Mouse (Mus musculus) liver, embryonic 16.5 days (tissue): ENCODE measurements at regions not wholly inside any gene's neighbourhood (a gene's known extent, or its start where the extent isn't known, plus 50 kb on each side); places are given as distances from the start of the nearest gene placed in this dataset.

Experiments used
- ATAC-seq: fragments of 200-750 bp; cut with Nextera tagmentation; 2 replicates; pipeline ENCODE4 v1.8.0; 2017; ENCODE audit warnings: low read depth, mild to moderate bottlenecking, moderate number of reproducible peaks, moderate library complexity
- H3K27ac ChIP-seq: fragments of 300-500 bp; sonication (generic); 2 replicates; pipeline ENCODE4 v1.5.1; 2014; ENCODE audit warnings: mild to moderate bottlenecking, low read length
- H3K27me3 ChIP-seq: fragments of 300-500 bp; sonication (generic); 2 replicates; pipeline ENCODE4 v1.6.1; 2014; ENCODE audit warnings: low read depth, low read length, mixed read lengths; ENCODE audit not compliant: control insufficient read depth, insufficient read depth
- H3K36me3 ChIP-seq: fragments of 300-500 bp; sonication (generic); 2 replicates; pipeline ENCODE4 v1.6.1; 2014; ENCODE audit warnings: mild to moderate bottlenecking; ENCODE audit not compliant: control insufficient read depth, insufficient read depth
- H3K4me1 ChIP-seq: fragments of 300-500 bp; sonication (generic); 2 replicates; pipeline ENCODE4 v1.6.1; 2014; ENCODE audit warnings: low read depth, low read length, mixed read lengths; ENCODE audit not compliant: control insufficient read depth
- H3K4me2 ChIP-seq: fragments of 300-500 bp; sonication (generic); 2 replicates; pipeline ENCODE4 v1.6.1; 2014; ENCODE audit warnings: low read depth, low read length, mixed read lengths
- H3K4me3 ChIP-seq: fragments of 300-500 bp; sonication (generic); 2 replicates; pipeline ENCODE4 v1.5.1; 2014; ENCODE audit warnings: low read depth, mild to moderate bottlenecking, low read length
- H3K9ac ChIP-seq: fragments of 300-500 bp; sonication (generic); 2 replicates; pipeline ENCODE4 v1.6.1; 2014; ENCODE audit warnings: low read depth, low read length
- H3K9me3 ChIP-seq: fragments of 300-500 bp; sonication (generic); replicated peaks from 2 replicates; pipeline ENCODE4 v1.6.1; 2016; ENCODE audit warnings: low read length; ENCODE audit not compliant: control insufficient read depth
- WGBS: fragments of 180-500 bp; shearing (Covaris S2); extraction: QIAGEN DNeasy Blood & Tissue Kit; methylation state at CpG from one replicate; pipeline ENCODE4 v1.1.7; 2014; ENCODE audit not compliant: insufficient replicate concordance; 5-methylcytosine and 5-hydroxymethylcytosine counted together

DNA sequence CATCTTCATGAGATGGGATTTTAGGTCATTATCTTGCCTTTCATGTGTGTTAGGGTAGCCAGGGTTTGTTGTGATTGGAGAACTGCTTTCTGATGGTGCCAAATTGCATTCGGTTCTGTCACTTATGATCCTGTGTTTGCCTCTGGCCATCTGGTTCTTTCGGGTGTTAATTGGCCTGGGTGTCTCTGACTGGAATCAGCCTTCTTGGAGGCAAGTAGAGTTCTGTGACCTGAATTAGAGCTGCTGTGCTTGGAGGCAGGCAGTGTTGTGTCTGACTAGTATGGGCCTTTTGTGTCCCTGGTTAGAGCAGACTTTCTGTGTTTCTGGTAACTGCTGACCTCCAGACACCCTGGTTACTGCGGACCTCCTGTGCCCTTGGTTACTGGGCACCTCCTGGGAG is 434.1 kb upstream of the Itga1 start:
- WGBS: 52% methylated on average over 3 of the region's 3 CpGs
- no peaks in the 10 kb centered on the region for H3K36me3 ChIP-seq
- no peak for ATAC-seq
- no peaks in the 10 kb centered on the region for H3K27me3 ChIP-seq
- H3K9me3 ChIP-seq: no peaks in the 10 kb centered on the region
- H3K9ac ChIP-seq: no peak overlapping the region
- no peak overlapping the region for H3K27ac ChIP-seq
- H3K4me1 ChIP-seq: no peaks in the 10 kb centered on the region
- no peak overlapping the region for H3K4me2 ChIP-seq
- H3K4me3 ChIP-seq: no peak overlapping the region

DNA sequence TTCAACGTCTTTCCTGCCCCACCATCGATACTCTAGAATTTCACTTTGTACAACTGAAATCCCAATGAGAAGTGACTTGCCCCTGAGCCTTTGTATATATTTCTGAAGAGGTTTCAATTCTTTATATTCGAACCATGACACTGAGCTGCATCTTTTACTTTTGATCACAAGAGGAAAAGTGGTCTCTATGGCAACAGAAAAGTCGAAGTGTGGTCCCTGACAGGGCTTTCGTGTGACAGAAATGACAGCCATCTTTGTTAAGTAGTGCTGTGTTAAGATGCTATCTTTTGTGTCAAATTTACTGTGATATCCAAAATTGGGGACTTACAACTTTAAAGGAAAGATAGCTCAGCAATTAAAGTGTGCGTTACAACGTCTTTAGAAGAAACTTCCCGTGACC is 412.1 kb upstream of the Itga1 start:
- Histone ChIP-seq H3K4me2 (no peak overlapping the region), H3K4me1 (no peaks in the 10 kb centered on the region), H3K9me3 (no peaks in the 10 kb centered on the region), H3K4me3 (no peak overlapping the region), H3K36me3 (no peaks in the 10 kb centered on the region), H3K27ac (no peak overlapping the region), H3K27me3 (no peaks in the 10 kb centered on the region), H3K9ac (no peak overlapping the region)
- no peak for ATAC-seq
- WGBS: 66% methylated on average over 8 of the region's 8 CpGs

DNA sequence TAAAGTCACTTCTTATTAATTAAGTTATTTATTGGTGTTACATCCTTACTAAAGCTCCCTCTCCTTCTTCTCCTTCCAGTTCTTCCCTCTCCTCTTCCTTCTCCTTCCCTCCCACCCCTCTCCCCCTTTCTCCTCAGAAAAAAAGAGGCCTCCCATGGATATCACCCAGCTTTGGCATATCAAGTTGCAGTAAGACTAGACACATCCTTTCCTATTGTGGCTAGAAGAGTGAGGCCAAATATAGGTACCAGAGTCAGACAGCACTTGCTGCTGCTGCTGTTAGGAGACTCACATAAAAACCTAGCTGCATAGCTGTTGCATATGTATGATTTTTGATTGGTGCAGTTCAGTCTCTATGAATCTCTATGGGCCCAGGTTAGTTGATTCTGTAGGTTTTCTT is 410.4 kb upstream of the Itga1 start:
- Histone ChIP-seq H3K9ac (no peak overlapping the region), H3K9me3 (no peaks in the 10 kb centered on the region), H3K27ac (no peak overlapping the region), H3K4me1 (no peaks in the 10 kb centered on the region), H3K4me3 (no peak overlapping the region), H3K4me2 (no peak overlapping the region), H3K36me3 (no peaks in the 10 kb centered on the region), H3K27me3 (no peaks in the 10 kb centered on the region)
- no peak for ATAC-seq

DNA sequence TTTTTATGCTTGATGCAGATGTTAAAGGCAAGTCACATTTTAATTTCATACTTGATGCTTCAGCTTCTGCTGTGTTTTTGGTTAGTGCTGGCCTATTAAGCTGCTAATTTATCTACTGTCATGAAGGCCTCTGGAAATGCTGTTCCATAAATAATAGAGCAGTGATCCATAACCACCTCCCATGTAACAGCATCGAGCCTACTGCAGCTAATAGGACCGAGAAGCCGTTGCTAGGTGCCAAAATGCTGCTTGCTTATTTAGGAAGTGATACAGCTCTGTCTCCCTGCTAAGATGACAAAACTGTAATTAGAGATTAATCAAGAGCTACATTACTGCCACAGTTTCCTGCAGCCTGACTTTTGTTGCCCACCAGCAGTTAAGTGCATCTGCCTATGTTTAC is 406.9 kb upstream of the Itga1 start:
- no peak for ATAC-seq
- Histone ChIP-seq H3K27ac (no peak overlapping the region), H3K4me3 (no peak overlapping the region), H3K9ac (no peak overlapping the region), H3K4me2 (no peak overlapping the region), H3K9me3 (no peaks in the 10 kb centered on the region), H3K36me3 (no peaks in the 10 kb centered on the region), H3K27me3 (no peaks in the 10 kb centered on the region), H3K4me1 (no peaks in the 10 kb centered on the region)
- 57% methylated on average over 3 of the region's 3 CpGs for WGBS

DNA sequence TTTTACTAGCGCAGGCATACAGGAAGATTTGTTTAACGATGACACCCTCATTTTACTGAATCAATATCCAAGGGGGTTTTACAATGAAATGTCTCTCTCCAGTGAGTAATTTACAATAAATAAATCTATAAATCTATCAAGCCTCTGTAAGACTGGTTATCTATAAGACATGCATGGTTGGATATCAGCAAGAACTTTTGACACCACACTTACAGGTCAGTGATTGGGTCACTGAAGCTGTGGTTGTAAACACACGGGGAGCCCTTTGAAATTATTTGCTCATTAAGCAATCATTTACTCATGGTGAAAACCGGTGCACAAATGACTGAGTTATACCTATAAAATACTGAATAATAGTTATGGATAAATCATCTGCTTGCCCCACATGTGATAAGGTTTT is 392.6 kb upstream of the Itga1 start:
- Histone ChIP-seq H3K27ac (no peak overlapping the region), H3K36me3 (no peaks in the 10 kb centered on the region), H3K4me2 (no peak overlapping the region), H3K4me1 (no peaks in the 10 kb centered on the region), H3K4me3 (no peak overlapping the region), H3K9ac (no peak overlapping the region), H3K27me3 (no peaks in the 10 kb centered on the region), H3K9me3 (no peaks in the 10 kb centered on the region)
- 56% methylated on average over 4 of the region's 4 CpGs for WGBS
- no peak for ATAC-seq

DNA sequence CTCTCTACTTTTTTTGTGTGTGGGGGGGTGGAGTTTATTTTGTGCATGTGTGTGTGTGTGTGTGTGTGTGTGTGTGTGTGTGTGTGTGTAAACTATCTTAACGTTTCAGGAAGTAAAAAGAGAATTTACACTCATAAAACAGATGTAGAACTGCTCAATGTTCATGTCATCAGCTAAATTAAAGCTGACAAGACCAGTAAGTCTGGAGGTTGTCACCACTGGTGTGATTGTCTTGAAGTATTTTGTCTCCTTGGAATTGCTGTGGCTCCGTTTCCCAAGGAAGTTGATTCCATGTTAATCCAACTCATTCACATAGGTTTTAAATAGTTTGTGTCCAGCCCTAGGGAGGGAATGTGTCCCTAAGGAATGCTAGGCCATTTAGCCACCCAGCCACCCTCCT is 374.1 kb upstream of the Itga1 start:
- 33% methylated on average over 2 of the region's 2 CpGs for WGBS
- no peak overlapping the region for H3K9ac ChIP-seq
- H3K36me3 ChIP-seq: no peaks in the 10 kb centered on the region
- no peaks in the 10 kb centered on the region for H3K4me1 ChIP-seq
- no peak overlapping the region for H3K4me2 ChIP-seq
- no peak overlapping the region for H3K4me3 ChIP-seq
- H3K27ac ChIP-seq: no peak overlapping the region
- H3K9me3 ChIP-seq: no peaks in the 10 kb centered on the region
- ATAC-seq: no peak
- H3K27me3 ChIP-seq: no peaks in the 10 kb centered on the region

DNA sequence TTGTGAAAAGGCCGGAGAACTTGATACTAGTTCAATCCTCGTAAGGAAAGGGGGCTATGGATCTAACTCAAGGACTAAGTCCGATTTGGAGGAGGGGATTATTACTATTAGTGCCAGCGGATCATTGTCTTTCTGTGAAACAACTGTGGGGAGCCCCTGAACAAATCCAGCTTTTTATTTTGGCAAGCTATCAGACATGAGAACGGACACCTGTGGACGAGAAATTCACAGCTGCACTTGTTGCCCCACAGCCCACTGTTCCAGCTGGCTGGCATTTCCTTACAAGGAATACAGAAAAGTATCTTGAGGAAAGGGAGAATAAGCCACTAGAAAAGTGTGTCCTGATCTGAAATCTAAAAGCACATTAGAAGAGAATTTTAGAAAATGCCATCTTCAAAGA is 363.9 kb upstream of the Itga1 start:
- 52% methylated on average over 6 of the region's 6 CpGs for WGBS
- H3K27ac ChIP-seq: no peak overlapping the region
- no peaks in the 10 kb centered on the region for H3K4me1 ChIP-seq
- no peaks in the 10 kb centered on the region for H3K36me3 ChIP-seq
- H3K4me2 ChIP-seq: no peak overlapping the region
- no peaks in the 10 kb centered on the region for H3K9me3 ChIP-seq
- no peak overlapping the region for H3K4me3 ChIP-seq
- H3K9ac ChIP-seq: no peak overlapping the region
- no peak for ATAC-seq
- no peaks in the 10 kb centered on the region for H3K27me3 ChIP-seq

DNA sequence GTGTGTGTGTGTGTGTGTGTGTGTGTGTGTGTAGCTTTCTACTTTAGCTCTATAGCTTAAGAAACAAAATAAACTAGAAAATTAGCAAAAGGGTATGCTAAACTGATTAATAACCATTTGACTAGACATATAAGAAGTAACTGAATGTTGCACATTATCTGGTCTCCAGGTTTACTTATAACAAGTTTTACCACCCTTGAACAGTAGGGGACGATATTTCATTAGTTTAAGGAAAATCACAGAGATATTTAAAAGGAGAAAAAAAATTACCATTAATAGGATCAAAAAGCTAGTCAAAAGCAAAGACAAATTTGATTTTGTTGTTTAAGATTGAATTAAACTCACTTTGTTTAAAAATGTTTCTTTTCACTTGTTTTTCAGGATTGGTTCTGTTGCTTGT is 349.5 kb upstream of the Itga1 start:
- Histone ChIP-seq H3K4me3 (no peak overlapping the region), H3K27ac (no peak overlapping the region), H3K27me3 (no peaks in the 10 kb centered on the region), H3K36me3 (no peaks in the 10 kb centered on the region), H3K4me1 (no peaks in the 10 kb centered on the region), H3K4me2 (no peak overlapping the region), H3K9me3 (no peaks in the 10 kb centered on the region), H3K9ac (no peak overlapping the region)
- 4% methylated on average over 1 of the region's 1 CpGs for WGBS
- no peak for ATAC-seq

DNA sequence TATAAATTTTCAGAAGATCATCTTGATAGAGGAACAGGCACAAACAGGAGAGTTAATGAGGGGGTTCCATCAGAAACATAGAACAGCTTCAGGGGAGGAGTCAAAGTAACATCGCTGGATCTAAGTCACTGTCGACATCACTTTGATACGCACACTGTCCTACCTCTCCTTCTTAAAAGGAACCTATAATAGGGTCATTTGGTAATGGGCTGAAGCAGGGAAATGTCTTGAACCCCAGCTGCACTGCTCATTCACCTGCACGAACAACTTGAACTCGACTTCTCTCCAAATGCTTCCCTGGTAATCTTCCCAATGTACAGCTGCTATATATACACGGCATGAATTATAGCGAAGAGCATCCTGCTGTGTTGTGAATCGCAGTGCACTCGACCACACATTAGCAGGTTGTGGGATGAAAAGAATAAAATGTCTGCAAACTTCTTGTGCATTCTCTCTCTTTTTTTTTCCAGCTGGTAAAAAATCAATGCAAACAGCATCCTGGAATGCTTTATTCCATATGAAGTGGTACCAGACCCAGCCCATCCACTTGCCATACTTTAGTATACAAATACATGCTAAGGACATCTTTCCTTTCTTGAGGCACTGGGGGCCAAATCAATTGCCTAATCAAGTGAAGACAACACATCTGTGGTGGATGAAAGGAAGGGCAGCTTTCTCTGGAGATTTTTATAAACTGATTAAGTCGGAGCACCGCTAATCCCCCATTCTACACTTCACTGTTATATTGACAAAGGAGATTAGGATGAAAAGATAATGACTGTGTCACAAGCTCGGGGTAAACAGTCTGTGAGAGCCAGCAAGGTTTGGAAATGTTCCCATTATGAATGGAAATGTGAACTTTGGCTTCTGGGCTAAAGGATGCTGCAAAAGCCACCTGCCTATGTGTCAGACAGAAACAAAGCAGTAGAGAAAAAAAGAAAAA is 325.6 kb upstream of the Itga1 start:
- no peaks in the 10 kb centered on the region for H3K27me3 ChIP-seq
- 55% methylated on average over 12 of the region's 12 CpGs for WGBS
- no peak overlapping the region for H3K4me2 ChIP-seq
- no peaks in the 10 kb centered on the region for H3K36me3 ChIP-seq
- no peak overlapping the region for H3K4me3 ChIP-seq
- no peaks in the 10 kb centered on the region for H3K4me1 ChIP-seq
- ATAC-seq: no peak
- H3K27ac ChIP-seq: no peak overlapping the region
- H3K9me3 ChIP-seq: no peaks in the 10 kb centered on the region
- no peak overlapping the region for H3K9ac ChIP-seq
